Mouse (Mus musculus): ENCODE results near the gene Nprl3. TPM values are rescaled to one million over a fixed set of nuclear protein-coding genes. Genes with fewer than 3 reads are reported as not detected.

The Nprl3 gene
- total RNA-seq, 1 experiment from 2014 or later = 20.3 TPM

GRCm38 (mm10) chr11:32194086-32194485, 73.4 kb downstream of the Nprl3 start:
- no peak for ATAC-seq (replicated peaks in 1 of 2; ENCODE audit: insufficient read depth in 1 of 2, low FRiP score in 2 of 2, low TSS enrichment in 1 of 2, low read depth in 1 of 2, poor library complexity in 2 of 2, severe bottlenecking in 2 of 2)

GRCm38 (mm10) chr11:32193156-32193555, 74.4 kb downstream of the Nprl3 start:
- ATAC-seq (replicated peaks in 1 of 2; ENCODE audit: insufficient read depth in 1 of 2, low FRiP score in 2 of 2, low TSS enrichment in 1 of 2, low read depth in 1 of 2, poor library complexity in 2 of 2, severe bottlenecking in 2 of 2) = no peak

- ATAC-seq (replicated peaks in 1 of 2; ENCODE audit: insufficient read depth in 1 of 2, low FRiP score in 2 of 2, low TSS enrichment in 1 of 2, low read depth in 1 of 2, poor library complexity in 2 of 2, severe bottlenecking in 2 of 2) = no peak
Measured at GRCm38 (mm10) chr11:32190603-32191110, 76.8 kb downstream of the Nprl3 start.

- ATAC-seq (replicated peaks in 1 of 2; ENCODE audit: insufficient read depth in 1 of 2, low FRiP score in 2 of 2, low TSS enrichment in 1 of 2, low read depth in 1 of 2, poor library complexity in 2 of 2, severe bottlenecking in 2 of 2) = no peak
Measured at GRCm38 (mm10) chr11:32190119-32190518, 77.4 kb downstream of the Nprl3 start.

GRCm38 (mm10) chr11:32189434-32189833, 78.1 kb downstream of the Nprl3 start:
- ATAC-seq (replicated peaks in 1 of 2; ENCODE audit: insufficient read depth in 1 of 2, low FRiP score in 2 of 2, low TSS enrichment in 1 of 2, low read depth in 1 of 2, poor library complexity in 2 of 2, severe bottlenecking in 2 of 2) = no peak

- no peak for ATAC-seq (replicated peaks in 1 of 2; ENCODE audit: insufficient read depth in 1 of 2, low FRiP score in 2 of 2, low TSS enrichment in 1 of 2, low read depth in 1 of 2, poor library complexity in 2 of 2, severe bottlenecking in 2 of 2)
Measured at GRCm38 (mm10) chr11:32188881-32189280, 78.6 kb downstream of the Nprl3 start.

- ATAC-seq (replicated peaks in 1 of 2; ENCODE audit: insufficient read depth in 1 of 2, low FRiP score in 2 of 2, low TSS enrichment in 1 of 2, low read depth in 1 of 2, poor library complexity in 2 of 2, severe bottlenecking in 2 of 2) = no peak
Measured at GRCm38 (mm10) chr11:32187256-32187655, 80.3 kb downstream of the Nprl3 start.

- no peak for ATAC-seq (replicated peaks in 1 of 2; ENCODE audit: insufficient read depth in 1 of 2, low FRiP score in 2 of 2, low TSS enrichment in 1 of 2, low read depth in 1 of 2, poor library complexity in 2 of 2, severe bottlenecking in 2 of 2)
Measured at GRCm38 (mm10) chr11:32186031-32186430, 81.5 kb downstream of the Nprl3 start.

GRCm38 (mm10) chr11:32184469-32184868, 83.0 kb downstream of the Nprl3 start:
- no peak for ATAC-seq (replicated peaks in 1 of 2; ENCODE audit: insufficient read depth in 1 of 2, low FRiP score in 2 of 2, low TSS enrichment in 1 of 2, low read depth in 1 of 2, poor library complexity in 2 of 2, severe bottlenecking in 2 of 2)

GRCm38 (mm10) chr11:32181973-32182868, 85.3 kb downstream of the Nprl3 start:
- ATAC-seq (replicated peaks in 1 of 2; ENCODE audit: insufficient read depth in 1 of 2, low FRiP score in 2 of 2, low TSS enrichment in 1 of 2, low read depth in 1 of 2, poor library complexity in 2 of 2, severe bottlenecking in 2 of 2) = peak; percentile 59 to 71; a peak in 3 of 4 replicates

GRCm38 (mm10) chr11:32181246-32181645, 86.3 kb downstream of the Nprl3 start:
- ATAC-seq (replicated peaks in 1 of 2; ENCODE audit: insufficient read depth in 1 of 2, low FRiP score in 2 of 2, low TSS enrichment in 1 of 2, low read depth in 1 of 2, poor library complexity in 2 of 2, severe bottlenecking in 2 of 2) = no peak

GRCm38 (mm10) chr11:32178506-32178905, 89.0 kb downstream of the Nprl3 start:
- no peak for ATAC-seq (replicated peaks in 1 of 2; ENCODE audit: insufficient read depth in 1 of 2, low FRiP score in 2 of 2, low TSS enrichment in 1 of 2, low read depth in 1 of 2, poor library complexity in 2 of 2, severe bottlenecking in 2 of 2)

Other genes starting within 250 kb of the Nprl3 start
- gene Il9r, start 67.4 kb downstream of the Nprl3 start, total RNA-seq (2017) = 0.69 and 1.3 TPM in 2 replicates
- 50.8 and 51.0 TPM in 2 replicates for gene Snrnp25, start 62.3 kb downstream of the Nprl3 start, total RNA-seq (2017)
- gene Rhbdf1, start 45.4 kb downstream of the Nprl3 start, total RNA-seq (2017) = 7.0 and 7.5 TPM in 2 replicates
- 10.4 and 14.6 TPM in 2 replicates for gene Mpg, start 41.2 kb downstream of the Nprl3 start, total RNA-seq (2017)
- gene Hba-x, start 8.7 kb upstream of the Nprl3 start, total RNA-seq (2017) = not detected in 2 replicates
- 9.1 and 14.3 TPM in 2 replicates for gene Hba-a1, start 15.8 kb upstream of the Nprl3 start, total RNA-seq (2017)
- gene Hbq1b, start 19.3 kb upstream of the Nprl3 start, total RNA-seq (2017) = not detected in 2 replicates
- gene Hba-a2, start 28.8 kb upstream of the Nprl3 start, total RNA-seq (2017) = 60.4 and 104 TPM in 2 replicates
- not detected in 2 replicates for gene Hbq1a, start 32.4 kb upstream of the Nprl3 start, total RNA-seq (2017)
- 1.5 and 1.6 TPM in 2 replicates for gene Sh3pxd2b, start 80.1 kb upstream of the Nprl3 start, total RNA-seq (2017)
- 4.7 and 10.4 TPM in 2 replicates for gene Ubtd2, start 187.7 kb upstream of the Nprl3 start, total RNA-seq (2017)

All from hematopoietic stem cell, adult 5-6 weeks (primary cell).